Comparison of ENCODE assay signal across 11 mouse cellular contexts in the genomic region with DNA sequence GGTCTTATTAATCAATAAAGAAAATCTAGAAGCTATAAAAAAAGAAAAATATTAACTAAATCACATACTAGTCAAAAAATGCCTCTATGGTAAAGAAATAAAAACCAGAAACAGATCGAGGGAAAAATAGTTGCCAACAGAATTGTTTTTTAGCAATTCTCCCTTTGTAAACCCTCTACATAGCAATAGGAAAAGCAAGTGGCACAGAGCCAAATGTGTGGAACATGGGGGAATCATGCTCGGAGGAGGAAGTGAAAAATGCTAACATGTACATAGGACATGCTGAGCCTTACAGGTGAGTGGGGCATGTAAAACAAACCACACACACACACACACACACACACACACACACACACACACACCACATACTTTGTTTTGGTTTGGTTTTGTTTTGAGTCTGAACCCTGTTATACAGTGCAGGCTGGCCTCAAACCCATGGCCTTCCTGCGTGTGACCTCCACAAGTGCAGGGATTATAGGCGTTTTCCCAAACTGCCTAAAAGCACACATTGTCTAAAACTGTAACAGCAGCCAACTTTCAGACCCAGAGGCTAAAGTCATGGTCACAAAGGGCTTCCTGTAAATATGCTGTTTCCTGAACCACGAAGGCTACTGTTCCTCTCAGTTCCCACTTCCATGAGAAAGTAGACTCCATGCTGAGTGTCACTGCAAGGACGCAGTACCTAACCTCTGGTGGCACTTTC. TPM values are rescaled to one million over a fixed set of nuclear protein-coding genes. Genes with fewer than 3 reads are reported as not detected.
DNase-seq lines count a peak whose midpoint lies in the region; ATAC-seq and TF ChIP-seq lines count a peak whose summit lies in the region.
"Had no signal": no experiment of that assay in that cellular context is flagged by ENCODE, and none has a peak within 500 bp of the region (broad histone marks: within the 10 kb centered on the region; RNA-seq: fewer than 3 reads in every experiment).

No protein-coding gene starts in this region.

- DNase-seq in adrenal gland, adult 2 months = peak; percentile 13
- DNase-seq in adrenal gland, adult 18-20 months (ENCODE audit: low spot score in 2 of 2) = no peak
- no peak for DNase-seq in heart, postnatal 14 days
- DNase-seq in liver, postnatal 0 days = no peak
- DNase-seq in liver (no peak), R1 (ENCODE audit: low read depth, low spot score) (peak; percentile 10)
- DNase-seq in Muller cell, postnatal 12 days (ENCODE audit: inconsistent ontology term) = no peak
- DNase-seq: cerebellum, adult 9-10 months had no signal

- no peak overlapping the region for H3K9ac ChIP-seq in heart, embryonic 16.5 days (ENCODE audit: low read length)
- H3K9ac ChIP-seq in liver, postnatal 0 days (replicated peaks) = no peak overlapping the region

- no peaks in the 10 kb centered on the region for H3K36me3 ChIP-seq in heart, embryonic 16.5 days (ENCODE audit: control insufficient read depth, insufficient read depth)
- H3K36me3 ChIP-seq in liver, postnatal 0 days (replicated peaks; ENCODE audit: insufficient read depth, low read length) = no peaks in the 10 kb centered on the region

- ATAC-seq in heart, embryonic 16.5 days (replicated peaks; ENCODE audit: extremely low read depth, insufficient read depth, low FRiP score) = peak; percentile 37; the same call in 1 of the 2 replicates
- peak; percentile 45 for ATAC-seq in liver, postnatal 0 days

- TF ChIP-seq CTCF in liver, postnatal 0 days (IDR thresholded peaks at IDR 0.05; ENCODE audit: low read depth) = no peak

- no peaks in the 10 kb centered on the region for H3K27me3 ChIP-seq in heart, embryonic 16.5 days (ENCODE audit: control insufficient read depth, insufficient read depth, low read length)
- H3K27me3 ChIP-seq in liver, postnatal 0 days (ENCODE audit: insufficient read depth, low read length) = no peaks in the 10 kb centered on the region
- H3K27me3 ChIP-seq: megakaryocyte, embryonic 14.5 days had no signal

- H3K27ac ChIP-seq in heart, embryonic 16.5 days (ENCODE audit: low read length) = no peak overlapping the region
- no peak overlapping the region for H3K27ac ChIP-seq in liver, postnatal 0 days (ENCODE audit: low read depth)

- intact Hi-C loops in heart, postnatal 14 days (cut with DNase I) = no loop called here

- no peak overlapping the region for H3K4me3 ChIP-seq in heart, embryonic 16.5 days (ENCODE audit: low read length)
- H3K4me3 ChIP-seq in liver, postnatal 0 days (ENCODE audit: low read depth, low read length) = no peak overlapping the region
- H3K4me3 ChIP-seq: megakaryocyte, embryonic 14.5 days had no signal

- no peaks in the 10 kb centered on the region for H3K4me1 ChIP-seq in heart, embryonic 16.5 days (ENCODE audit: control insufficient read depth, insufficient read depth, low read length)
- H3K4me1 ChIP-seq in liver, postnatal 0 days (ENCODE audit: insufficient read depth) = no peaks in the 10 kb centered on the region
- H3K4me1 ChIP-seq: megakaryocyte, embryonic 14.5 days had no signal

- no peak for TF ChIP-seq EP300 in liver, postnatal 0 days (IDR thresholded peaks at IDR 0.05; ENCODE audit: low read depth)

- no peak overlapping the region for H3K4me2 ChIP-seq in heart, embryonic 16.5 days (ENCODE audit: low read depth, low read length)
- H3K4me2 ChIP-seq in liver, postnatal 0 days (ENCODE audit: low read depth, low read length) = no peak overlapping the region

- 57% methylated on average over 6 of the region's 6 CpGs for WGBS in heart, embryonic 16.5 days
- WGBS in liver, postnatal 0 days (ENCODE audit: insufficient replicate concordance) = 39% methylated on average over 6 of the region's 6 CpGs

- no peaks in the 10 kb centered on the region for H3K9me3 ChIP-seq in heart, embryonic 16.5 days (replicated peaks; ENCODE audit: control insufficient read depth, low read length)
- H3K9me3 ChIP-seq in liver, postnatal 0 days (ENCODE audit: low read length) = no peaks in the 10 kb centered on the region
- H3K9me3 ChIP-seq: megakaryocyte, embryonic 14.5 days had no signal

RNA-seq across cellular contexts. Expression of a gene that starts 27.4 kb away (rescaled TPM):
- total RNA-seq in adrenal gland, adult 2 months (2021) = under 1 TPM; 0.09 to 0.24 TPM
- 0.10 TPM in 1 of 2 replicates, not detected in the other for polyA plus RNA-seq in adrenal gland, adult 2 months (2012; rRNA removed)
- under 1 TPM in 1 of 2 experiments, not detected in 1; 0.29 TPM for total RNA-seq in adrenal gland, adult 18-20 months (2021)
- polyA plus RNA-seq in heart, embryonic 16.5 days (2015; fragmentation: Nextera tagmentation; extraction: Ambion mirVana) = 1.5 and 2.5 TPM in 2 replicates
- total RNA-seq in heart, postnatal 14 days (2021) = under 1 TPM; 0.24 to 0.26 TPM
- polyA plus RNA-seq in liver, postnatal 0 days (2015; fragmentation: Nextera tagmentation; extraction: Ambion mirVana) = 0.13 and 0.17 TPM in 2 replicates
- total RNA-seq: granulocyte monocyte progenitor cell, adult 5-6 weeks had no signal

Comparison
In these comparisons a context has a peak if more than half of its experiments do, and no peak if none do; other contexts are left out.
1. DNase-seq: peak in adrenal gland, adult 2 months (single experiment) and R1 (single experiment); none in adrenal gland, adult 18-20 months (0 of 2), heart, postnatal 14 days (0 of 2), liver, postnatal 0 days (single experiment), liver (single experiment) and Muller cell, postnatal 12 days (single experiment).